Mouse (Mus musculus) stomach, embryonic 15.5 days (tissue): ENCODE results near the gene Pacsin2. TPM values are rescaled to one million over a fixed set of nuclear protein-coding genes. Genes with fewer than 3 reads are reported as not detected.

Source experiments
- ATAC-seq: fragments of 200-750 bp; cut with Nextera tagmentation; 2 replicates; pipeline ENCODE4 v1.8.0; 2017; ENCODE audit warnings: low read depth, moderate number of reproducible peaks, moderate TSS enrichment; ENCODE audit not compliant: insufficient read depth, low FRiP score
- H3K27ac ChIP-seq: fragments of 300-500 bp; sonication (generic); 2 replicates; pipeline ENCODE4 v1.5.1; 2015; ENCODE audit warnings: mild to moderate bottlenecking, inconsistent platforms
- H3K27me3 ChIP-seq: fragments of 300-500 bp; sonication (generic); replicated peaks from 2 replicates; pipeline ENCODE4 v1.6.1; 2015; ENCODE audit warnings: inconsistent platforms
- H3K36me3 ChIP-seq: fragments of 300-500 bp; sonication (generic); 2 replicates; pipeline ENCODE4 v1.6.1; 2015; ENCODE audit warnings: inconsistent platforms
- H3K4me1 ChIP-seq: fragments of 300-500 bp; sonication (generic); 2 replicates; pipeline ENCODE4 v1.6.1; 2015; ENCODE audit warnings: inconsistent platforms
- H3K4me2 ChIP-seq: fragments of 300-500 bp; sonication (generic); 2 replicates; pipeline ENCODE4 v1.6.1; 2015; ENCODE audit warnings: mild to moderate bottlenecking, inconsistent platforms
- H3K4me3 ChIP-seq: fragments of 300-500 bp; sonication (generic); replicated peaks from 2 replicates; pipeline ENCODE4 v1.5.1; 2015; ENCODE audit warnings: inconsistent platforms
- H3K9ac ChIP-seq: fragments of 300-500 bp; sonication (generic); 2 replicates; pipeline ENCODE4 v1.6.1; 2015; ENCODE audit warnings: inconsistent platforms
- H3K9me3 ChIP-seq: fragments of 300-500 bp; sonication (generic); 2 replicates; pipeline ENCODE4 v1.6.1; 2016; ENCODE audit warnings: inconsistent platforms
- WGBS: fragments of 180-500 bp; shearing (Covaris S2); methylation state at CpG from one replicate; pipeline ENCODE4 v1.1.7; 2015; 5-methylcytosine and 5-hydroxymethylcytosine counted together
- polyA plus RNA-seq: library from polyadenylated mRNA; unstranded; fragments of >200 nt; fragmentation: Nextera tagmentation; extraction: Ambion mirVana; gene quantifications from 2 replicates; pipeline ENCODE4 v1.2.1, GENCODE M21; 2015

Pacsin2 gene
- polyA plus RNA-seq, 1 experiment from 2014 or later: 64.0 TPM

DNA sequence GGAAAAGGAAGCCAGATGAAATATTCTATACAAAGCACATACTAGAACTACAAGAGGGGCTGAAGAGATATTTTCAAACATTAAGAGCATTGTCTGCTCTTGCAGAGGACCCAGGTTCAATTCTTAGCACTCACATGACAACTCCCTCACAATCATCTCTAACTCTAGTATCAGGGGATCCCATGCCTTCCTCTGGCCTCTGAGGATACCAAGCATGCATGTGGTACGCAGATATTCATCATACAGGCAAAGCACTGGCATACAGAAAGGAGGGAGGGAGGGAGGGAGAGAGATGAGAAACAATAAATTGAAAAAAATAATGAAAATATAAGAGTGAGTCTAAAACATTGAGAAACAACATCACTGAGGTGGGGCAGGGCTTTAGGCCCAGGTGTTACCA is 35.8 kb downstream of the Pacsin2 start:
- ATAC-seq: no peak
- WGBS: 91% methylated on average over 1 of the region's 1 CpGs
- peaks cover 24% of the 10 kb centered on the region for H3K4me1 ChIP-seq

DNA sequence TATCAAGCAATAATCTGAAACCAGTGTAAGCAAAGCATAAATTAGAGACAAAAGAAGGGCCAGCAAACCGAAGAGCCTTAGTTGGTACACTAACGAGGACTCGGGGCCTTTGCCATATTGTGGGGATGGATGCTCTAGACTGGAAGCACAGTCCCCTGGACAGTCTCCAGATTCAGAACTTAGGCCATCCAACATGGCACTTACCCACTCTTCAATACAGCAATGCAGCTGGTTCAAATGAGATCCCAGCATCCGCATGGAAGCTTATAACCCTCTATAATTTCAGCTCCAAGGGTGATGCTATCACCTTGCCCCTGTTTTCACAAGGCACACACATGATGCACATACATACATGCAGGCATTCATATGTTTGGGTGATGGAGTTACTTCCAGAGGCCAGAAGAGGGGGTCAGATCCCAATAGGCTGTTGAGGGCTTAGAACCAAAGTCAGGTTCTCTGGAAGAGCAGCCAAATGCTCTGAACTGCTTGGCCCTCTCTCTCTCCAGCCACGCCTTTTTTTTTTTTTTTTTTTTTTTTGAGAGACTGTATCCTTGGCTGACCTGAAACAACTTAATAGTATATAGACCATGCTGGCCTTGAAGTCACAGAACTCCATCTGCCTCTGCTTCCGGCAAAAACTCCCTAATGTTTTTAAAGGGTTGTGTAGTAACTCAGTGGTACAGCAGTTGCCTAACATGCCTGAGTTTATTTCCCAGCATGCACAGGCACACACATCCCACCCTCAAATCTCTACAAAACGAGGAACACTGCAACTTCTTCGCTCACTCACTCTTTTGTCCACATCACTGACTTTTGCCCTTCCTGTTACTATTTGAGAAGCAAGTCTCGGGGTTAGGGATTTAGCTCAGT is 36.9 kb downstream of the Pacsin2 start:
- Histone ChIP-seq H3K9ac (no peak overlapping the region), H3K4me2 (no peak overlapping the region), H3K36me3 (no peaks in the 10 kb centered on the region), H3K27me3 (no peaks in the 10 kb centered on the region), H3K4me1 (peaks cover 18% of the 10 kb centered on the region), H3K4me3 (no peak overlapping the region), H3K27ac (no peak overlapping the region), H3K9me3 (no peaks in the 10 kb centered on the region)
- WGBS: 76% methylated on average over 9 of the region's 9 CpGs
- no peak for ATAC-seq

More for the DNA sequence above, 35.8 kb downstream of the Pacsin2 start:
- Histone ChIP-seq H3K27ac (no peak overlapping the region), H3K9ac (no peak overlapping the region), H3K4me3 (no peak overlapping the region), H3K9me3 (no peaks in the 10 kb centered on the region), H3K27me3 (no peaks in the 10 kb centered on the region), H3K4me2 (no peak overlapping the region), H3K36me3 (no peaks in the 10 kb centered on the region)

DNA sequence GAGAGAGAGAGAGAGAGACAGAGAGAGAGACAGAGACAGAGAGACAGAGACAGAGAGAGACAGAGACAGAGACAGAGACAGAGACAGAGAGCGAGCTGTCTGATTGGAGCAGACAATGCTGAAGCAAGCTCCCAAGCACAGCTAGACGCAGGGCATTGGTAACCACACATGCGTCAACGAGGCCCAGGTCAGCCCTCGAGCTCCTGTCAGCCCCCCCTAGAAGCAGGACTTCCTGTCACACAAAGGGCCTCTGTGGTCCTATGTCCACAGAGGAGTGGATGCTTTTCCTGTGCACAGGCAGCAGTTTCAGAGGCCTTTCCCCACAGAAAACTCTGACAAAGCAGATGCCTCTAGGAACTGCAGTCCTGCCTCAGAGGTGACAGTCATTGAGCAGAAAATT is 38.6 kb downstream of the Pacsin2 start:
- no peaks in the 10 kb centered on the region for H3K36me3 ChIP-seq
- no peaks in the 10 kb centered on the region for H3K9me3 ChIP-seq
- H3K27ac ChIP-seq: 0 out of 2 replicates have a peak overlapping the region, but pooled peaks have one; percentile 14
- H3K9ac ChIP-seq: no peak overlapping the region
- WGBS: 31% methylated on average over 5 of the region's 5 CpGs
- H3K27me3 ChIP-seq: no peaks in the 10 kb centered on the region
- no peak overlapping the region for H3K4me2 ChIP-seq
- no peak overlapping the region for H3K4me3 ChIP-seq
- no peak for ATAC-seq
- peaks cover 11% of the 10 kb centered on the region; the same call in 1 of the 2 replicates for H3K4me1 ChIP-seq

DNA sequence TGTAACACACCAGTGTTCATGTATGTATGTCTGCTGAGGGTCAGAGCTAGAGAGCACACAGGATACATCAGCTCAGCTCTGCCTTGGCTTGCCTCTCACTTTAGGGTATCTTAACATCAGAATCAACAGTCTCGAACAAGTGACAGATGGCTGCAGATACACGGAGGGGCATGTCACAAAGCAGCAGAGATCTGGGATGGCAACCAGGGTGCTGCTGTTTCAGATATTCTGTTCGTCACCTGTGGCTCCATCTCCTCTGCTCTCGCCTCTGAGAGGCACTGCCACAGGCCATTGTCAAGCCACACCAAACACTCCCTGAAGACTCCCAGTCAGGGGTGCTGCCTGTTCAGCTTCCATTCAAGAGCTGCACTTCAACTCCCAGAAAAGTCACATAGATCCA is 39.1 kb downstream of the Pacsin2 start:
- no peak overlapping the region for H3K9ac ChIP-seq
- H3K4me1 ChIP-seq: peaks cover 9% of the 10 kb centered on the region; the same call in 1 of the 2 replicates
- 0 out of 2 replicates have a peak overlapping the region, but pooled peaks have one; percentile 21 for H3K27ac ChIP-seq
- H3K4me3 ChIP-seq: no peak overlapping the region
- H3K4me2 ChIP-seq: no peak overlapping the region
- H3K27me3 ChIP-seq: no peaks in the 10 kb centered on the region
- WGBS: 71% methylated on average over 4 of the region's 4 CpGs
- no peaks in the 10 kb centered on the region for H3K9me3 ChIP-seq
- no peak for ATAC-seq
- no peaks in the 10 kb centered on the region for H3K36me3 ChIP-seq

DNA sequence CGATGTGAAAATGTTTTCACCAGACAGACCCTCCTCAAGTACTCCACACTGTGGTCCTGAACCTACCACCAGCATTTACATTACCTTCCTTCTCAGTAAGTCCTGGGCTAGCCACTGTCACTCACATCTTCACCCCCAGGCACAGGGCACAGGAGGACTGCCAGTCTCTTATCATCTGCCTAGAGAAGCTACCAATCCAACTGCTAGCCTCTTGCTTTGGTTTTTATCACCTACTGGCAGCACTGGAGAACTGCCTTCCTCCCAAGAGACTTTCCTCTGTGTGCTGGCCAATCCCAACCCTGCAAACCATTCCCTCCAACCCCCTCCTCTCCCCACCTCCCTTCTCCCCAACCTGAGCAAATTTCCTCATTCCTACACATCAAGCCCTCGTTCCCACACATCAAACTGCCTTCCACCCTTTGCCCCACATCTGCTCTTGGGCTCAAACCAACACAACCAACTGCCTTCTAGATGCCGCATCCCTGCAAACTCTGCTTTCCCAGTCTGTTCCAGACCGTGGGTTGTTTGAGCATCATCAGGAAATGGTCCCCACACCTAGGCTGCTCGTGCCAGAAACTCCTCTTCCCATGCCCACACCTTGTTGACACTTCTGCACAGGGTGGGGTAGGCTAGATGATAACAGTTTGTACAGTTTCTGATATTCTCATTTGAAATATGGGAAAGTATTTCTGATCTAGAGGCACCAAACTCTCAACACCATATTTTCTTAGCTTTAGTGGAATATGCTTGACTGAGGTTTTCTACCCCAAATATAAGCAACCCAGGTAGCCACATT is 40.6 kb downstream of the Pacsin2 start:
- WGBS: 57% methylated on average over 5 of the region's 5 CpGs
- Histone ChIP-seq H3K4me3 (no peak overlapping the region), H3K36me3 (no peaks in the 10 kb centered on the region), H3K4me2 (no peak overlapping the region), H3K27me3 (no peaks in the 10 kb centered on the region), H3K27ac (0 out of 2 replicates have a peak overlapping the region, but pooled peaks have one; percentile 6), H3K9me3 (no peaks in the 10 kb centered on the region), H3K4me1 (peaks cover 11% of the 10 kb centered on the region; the same call in 1 of the 2 replicates), H3K9ac (no peak overlapping the region)
- peak; percentile 80 for ATAC-seq

DNA sequence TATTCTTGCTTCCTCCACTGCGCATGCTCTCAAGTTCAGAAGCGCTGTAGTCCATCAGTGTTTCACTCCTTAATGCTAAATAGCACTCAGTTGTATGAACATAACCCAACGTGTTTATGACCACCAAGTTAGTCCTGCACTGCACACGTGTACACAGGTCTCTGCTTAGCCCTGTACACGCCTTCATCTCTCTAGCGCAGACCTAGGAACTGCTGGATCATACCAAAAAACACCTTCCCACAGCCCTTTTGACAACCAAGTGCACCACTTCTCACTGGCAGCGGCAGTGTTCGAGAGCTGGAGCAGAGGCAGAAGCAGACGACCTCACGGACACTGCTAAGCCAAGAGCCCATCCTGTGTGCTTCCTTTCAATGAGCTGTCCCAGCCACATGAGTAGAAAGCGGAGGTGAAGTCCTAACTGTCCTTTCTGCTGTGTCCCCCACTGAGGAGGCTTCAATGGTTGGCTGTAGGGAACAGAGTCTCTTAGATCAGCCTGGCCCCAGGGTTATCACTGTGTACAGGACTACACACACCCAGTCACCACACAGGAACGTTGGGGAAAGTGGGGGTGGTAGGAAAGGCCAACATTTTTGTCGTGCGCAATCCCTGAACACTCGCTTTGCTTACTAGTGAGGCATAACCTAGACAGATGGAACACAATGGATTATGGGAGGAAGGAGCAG is 42.0 kb downstream of the Pacsin2 start:
- peaks cover 18% of the 10 kb centered on the region; the same call in 1 of the 2 replicates for H3K4me1 ChIP-seq
- no peak overlapping the region for H3K9ac ChIP-seq
- ATAC-seq: peak; percentile 86
- H3K27me3 ChIP-seq: no peaks in the 10 kb centered on the region
- no peak overlapping the region for H3K4me2 ChIP-seq
- WGBS: 81% methylated on average over 15 of the region's 15 CpGs
- H3K9me3 ChIP-seq: no peaks in the 10 kb centered on the region
- H3K36me3 ChIP-seq: no peaks in the 10 kb centered on the region
- no peak overlapping the region for H3K27ac ChIP-seq
- H3K4me3 ChIP-seq: no peak overlapping the region

DNA sequence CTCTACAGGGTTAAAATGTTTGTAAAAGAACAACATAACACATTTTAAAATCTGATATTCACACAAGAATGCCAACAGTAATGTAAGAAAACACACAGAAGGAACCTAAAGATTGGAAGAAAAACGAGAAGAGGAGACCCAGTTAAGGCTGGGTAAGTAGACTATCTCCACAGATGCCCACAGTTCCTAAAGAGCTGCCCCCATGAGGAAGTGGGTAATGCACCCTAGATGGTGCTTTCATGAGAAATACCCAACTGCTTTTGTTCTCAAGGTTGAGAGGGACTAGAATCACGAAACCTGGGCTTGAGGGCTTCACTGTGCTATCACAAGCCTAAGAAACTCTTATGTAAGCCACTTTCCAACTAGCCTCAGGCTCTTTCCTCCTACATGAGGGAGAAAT is 44.8 kb downstream of the Pacsin2 start:
- peaks cover 13% of the 10 kb centered on the region; the same call in 1 of the 2 replicates for H3K4me1 ChIP-seq
- 79% methylated on average over 2 of the region's 2 CpGs for WGBS

DNA sequence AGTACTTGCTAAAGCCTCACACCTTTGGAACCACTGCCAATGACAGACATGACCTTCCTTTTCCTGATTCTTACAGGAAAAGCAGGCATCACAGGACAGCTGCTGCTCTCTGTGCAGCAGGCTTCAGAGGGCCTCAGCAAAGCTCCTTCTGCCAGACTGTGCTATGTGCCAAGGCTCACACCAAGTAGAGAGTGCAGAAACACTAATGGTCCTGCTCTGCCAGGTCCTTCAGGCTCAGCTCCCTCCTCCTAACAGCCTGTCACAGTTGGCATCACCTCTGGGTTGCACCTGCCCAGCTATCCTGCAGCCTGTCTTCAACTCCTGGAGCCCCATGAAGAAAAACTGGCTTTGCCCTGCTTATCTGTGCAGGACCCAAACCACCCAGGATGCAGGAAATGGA is 45.7 kb downstream of the Pacsin2 start:
- no peaks in the 10 kb centered on the region for H3K27me3 ChIP-seq
- H3K4me2 ChIP-seq: no peak overlapping the region
- H3K9ac ChIP-seq: no peak overlapping the region
- H3K9me3 ChIP-seq: no peaks in the 10 kb centered on the region
- H3K4me1 ChIP-seq: peaks cover 13% of the 10 kb centered on the region; the same call in 1 of the 2 replicates
- ATAC-seq: no peak
- H3K27ac ChIP-seq: no peak overlapping the region
- H3K36me3 ChIP-seq: no peaks in the 10 kb centered on the region
- no peak overlapping the region for H3K4me3 ChIP-seq

More for the DNA sequence above, 44.8 kb downstream of the Pacsin2 start:
- ATAC-seq: no peak
- Histone ChIP-seq H3K36me3 (no peaks in the 10 kb centered on the region), H3K27ac (0 out of 2 replicates have a peak overlapping the region, but pooled peaks have one; percentile 16), H3K4me3 (no peak overlapping the region), H3K27me3 (no peaks in the 10 kb centered on the region), H3K9ac (no peak overlapping the region), H3K4me2 (no peak overlapping the region), H3K9me3 (no peaks in the 10 kb centered on the region)

DNA sequence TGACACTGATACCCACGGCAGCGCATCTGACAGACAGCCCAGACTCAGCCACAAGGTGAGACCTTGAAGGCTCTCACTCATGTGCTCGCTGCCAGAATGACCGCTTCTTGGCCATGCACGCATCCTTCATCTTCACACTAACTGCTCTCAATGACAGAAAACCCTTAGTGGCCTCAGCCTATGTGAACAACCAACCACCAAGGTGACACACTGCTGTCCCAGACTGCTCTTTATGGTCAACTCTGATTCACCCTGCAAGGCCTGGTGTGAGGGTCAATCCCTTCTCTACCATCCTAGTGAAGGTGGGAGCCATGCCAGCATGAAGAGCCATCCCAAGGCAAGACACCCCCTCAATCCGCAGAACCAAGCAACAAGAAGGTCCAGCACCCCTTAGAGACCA is 46.5 kb downstream of the Pacsin2 start:
- Histone ChIP-seq H3K4me3 (no peak overlapping the region), H3K27ac (no peak overlapping the region), H3K9me3 (no peaks in the 10 kb centered on the region), H3K4me1 (peaks cover 13% of the 10 kb centered on the region; the same call in 1 of the 2 replicates), H3K4me2 (no peak overlapping the region), H3K9ac (no peak overlapping the region), H3K36me3 (no peaks in the 10 kb centered on the region), H3K27me3 (no peaks in the 10 kb centered on the region)
- WGBS: 88% methylated on average over 6 of the region's 6 CpGs
- ATAC-seq: no peak

DNA sequence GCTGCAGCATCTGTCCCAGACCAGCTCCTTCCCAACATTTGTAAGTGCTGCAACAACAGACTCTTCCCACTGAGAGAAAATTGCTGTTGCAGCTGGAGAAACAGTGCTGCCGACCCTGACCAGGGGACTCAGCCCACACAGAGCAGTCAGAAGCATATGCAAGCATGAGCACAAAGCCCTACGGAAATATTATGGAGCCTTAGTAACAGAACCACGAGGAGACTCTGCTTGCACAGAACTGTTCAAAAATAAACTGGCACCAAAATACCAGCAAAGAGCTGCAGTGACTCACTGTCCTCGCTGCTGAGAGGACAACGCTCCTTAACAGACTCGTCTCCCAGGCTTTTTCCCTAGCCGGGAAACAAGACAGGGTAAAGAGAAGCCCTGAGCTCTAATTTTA is 47.0 kb downstream of the Pacsin2 start:
- H3K27ac ChIP-seq: no peak overlapping the region

DNA sequence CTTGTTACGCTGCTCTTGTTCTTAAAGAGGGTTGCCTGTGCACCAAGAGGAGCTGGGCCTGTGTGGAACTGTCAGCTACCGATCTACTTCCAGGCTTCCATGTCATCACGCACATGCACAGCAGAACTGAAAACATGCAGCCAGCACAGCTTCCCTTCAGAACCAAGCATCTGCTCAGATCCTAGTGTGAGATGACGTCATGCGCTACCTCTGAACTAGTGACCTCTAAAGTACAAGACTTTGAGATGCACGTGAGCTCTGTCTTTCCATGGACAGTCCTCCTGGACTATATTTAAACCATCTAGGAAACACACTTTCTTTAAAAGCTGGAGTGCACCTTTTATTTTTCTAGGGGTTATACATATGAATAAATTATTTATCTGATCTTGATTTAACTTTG is 49.0 kb downstream of the Pacsin2 start:
- H3K27ac ChIP-seq: no peak overlapping the region
- no peaks in the 10 kb centered on the region for H3K9me3 ChIP-seq
- 72% methylated on average over 6 of the region's 6 CpGs for WGBS
- peaks cover 15% of the 10 kb centered on the region; the same call in 1 of the 2 replicates for H3K4me1 ChIP-seq
- no peak overlapping the region for H3K4me2 ChIP-seq
- no peak overlapping the region for H3K9ac ChIP-seq
- no peaks in the 10 kb centered on the region for H3K27me3 ChIP-seq
- no peak for ATAC-seq
- no peak overlapping the region for H3K4me3 ChIP-seq
- H3K36me3 ChIP-seq: no peaks in the 10 kb centered on the region

More for the DNA sequence above, 47.0 kb downstream of the Pacsin2 start:
- H3K36me3 ChIP-seq: no peaks in the 10 kb centered on the region
- no peak overlapping the region for H3K4me3 ChIP-seq
- ATAC-seq: no peak
- WGBS: 61% methylated on average over 7 of the region's 7 CpGs
- no peak overlapping the region for H3K4me2 ChIP-seq
- peaks cover 10% of the 10 kb centered on the region; the same call in 1 of the 2 replicates for H3K4me1 ChIP-seq
- H3K27me3 ChIP-seq: no peaks in the 10 kb centered on the region
- no peak overlapping the region for H3K9ac ChIP-seq
- H3K9me3 ChIP-seq: no peaks in the 10 kb centered on the region
